Mouse (Mus musculus): ENCODE results near the gene Krba1.

Krba1 gene

DNA sequence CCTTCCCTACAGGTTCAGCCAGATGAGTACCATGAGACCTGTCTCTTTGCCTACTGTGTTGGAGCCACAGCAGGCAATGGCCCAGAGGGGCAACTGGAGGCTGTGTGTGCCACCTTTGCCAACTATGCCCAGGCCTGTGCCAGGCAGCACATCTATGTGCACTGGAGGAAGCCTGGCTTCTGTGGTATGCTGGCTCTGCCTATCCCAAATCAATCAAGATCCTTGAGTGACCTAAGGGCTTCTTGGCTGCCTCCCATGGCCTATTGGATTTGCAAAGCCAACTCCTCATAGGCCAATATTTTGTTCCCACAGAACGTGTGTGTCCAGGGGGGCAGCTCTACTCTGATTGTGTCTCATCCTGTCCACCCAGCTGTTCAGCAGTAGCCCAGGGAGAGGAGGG lies 56.8 kb downstream of the Krba1 start:
- no peak for DNase-seq

DNA sequence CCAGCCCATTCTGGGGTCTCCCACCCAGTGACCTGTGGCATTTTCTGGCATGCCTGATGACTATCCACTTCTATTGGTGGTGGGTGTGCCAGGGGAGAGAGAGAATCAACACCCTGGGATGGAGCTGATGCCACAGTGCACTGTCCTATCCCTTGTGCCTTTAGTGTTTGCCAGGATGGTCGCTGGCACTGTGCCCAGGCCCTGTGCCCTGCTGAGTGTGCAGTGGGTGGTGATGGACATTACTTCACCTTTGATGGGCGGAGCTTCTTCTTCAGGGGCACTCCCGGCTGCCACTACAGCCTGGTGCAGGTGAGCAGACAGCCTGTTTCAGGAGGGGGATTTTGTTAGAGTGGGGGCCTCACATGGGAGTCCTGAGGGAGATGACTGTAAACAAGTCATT lies 57.4 kb downstream of the Krba1 start:
- no peak for DNase-seq

DNA sequence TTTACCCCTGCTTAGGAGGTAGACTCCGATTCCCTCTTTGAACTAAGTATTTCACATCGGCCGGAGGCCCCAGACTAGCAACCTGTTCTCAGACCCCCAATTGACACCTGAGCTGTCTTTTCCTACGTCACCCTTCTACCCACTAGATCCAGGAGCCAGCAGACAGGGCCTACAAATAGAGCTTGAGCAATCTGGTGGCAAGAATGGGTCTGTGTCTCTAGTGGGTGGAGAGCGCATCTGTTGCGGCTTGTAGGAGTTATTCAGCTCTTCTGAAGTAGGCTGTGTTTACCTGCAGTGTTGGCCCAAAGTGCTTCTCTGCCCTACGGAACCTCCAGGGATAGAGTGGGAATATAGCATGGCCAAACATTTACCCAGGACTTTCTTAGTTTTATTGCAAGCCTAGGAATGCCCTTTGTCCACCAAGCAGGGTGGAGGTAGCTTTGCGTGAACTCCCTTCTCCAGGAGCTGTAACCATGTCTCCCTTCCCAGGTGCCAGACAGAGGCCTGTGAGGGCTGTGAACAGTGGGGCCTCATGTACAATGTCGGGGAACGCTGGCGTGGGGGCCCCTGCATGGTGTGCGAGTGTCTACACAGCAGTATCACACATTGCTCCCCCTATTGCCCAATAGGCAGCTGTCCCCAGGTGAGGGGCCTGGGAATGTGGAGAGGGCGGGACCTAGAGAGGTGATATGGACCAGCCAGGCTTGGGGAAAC lies 69.7 kb downstream of the Krba1 start:
- peak; percentile 55 for DNase-seq

DNA sequence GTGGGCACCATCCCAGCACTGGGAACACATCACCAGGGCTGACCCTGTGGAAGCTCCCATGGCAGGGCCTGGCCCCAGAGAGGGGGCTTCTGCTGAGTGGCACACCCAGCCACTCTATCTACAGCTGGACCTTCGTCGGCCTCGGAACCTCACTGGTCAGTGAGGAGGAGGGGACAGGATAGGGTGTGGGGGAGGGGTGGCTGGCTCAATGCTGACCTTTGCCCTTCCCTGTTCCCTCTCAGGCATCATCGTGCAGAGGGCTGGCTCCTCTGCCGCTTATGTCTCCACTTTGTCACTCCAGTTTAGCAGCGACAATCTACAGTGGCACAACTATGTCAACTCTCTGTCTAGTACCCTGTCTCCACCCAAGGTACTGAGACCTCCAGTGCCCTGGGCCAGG lies 71.3 kb downstream of the Krba1 start:
- no peak for DNase-seq

DNA sequence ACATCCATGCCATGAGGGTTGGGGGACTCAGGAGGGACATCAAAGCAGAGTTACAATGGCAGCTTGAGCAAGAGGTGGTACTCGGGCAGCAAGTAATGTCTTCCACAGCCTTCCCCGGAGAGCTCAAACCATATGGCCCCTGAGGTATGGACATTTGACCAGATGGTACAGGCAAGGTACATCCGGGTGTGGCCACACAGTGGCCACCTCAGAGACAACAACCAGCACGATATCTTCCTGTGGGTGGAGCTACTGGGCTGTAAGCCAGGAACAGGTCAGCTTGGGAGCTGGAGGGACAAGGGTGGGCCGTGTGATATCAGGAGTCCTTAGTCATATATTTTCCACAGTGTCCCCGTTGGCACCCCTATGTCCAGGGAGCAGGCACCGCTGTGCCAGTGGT lies 72.1 kb downstream of the Krba1 start:
- DNase-seq, result no peak

Measured in right cerebral cortex, postnatal 25 days (tissue).